Mouse (Mus musculus): Measurements from ENCODE around the gene Rassf5. TPM values are rescaled to one million over a fixed set of nuclear protein-coding genes. Genes with fewer than 3 reads are reported as not detected.

Gene Rassf5
- polyA plus RNA-seq, 1 experiment: 5.5 TPM

DNA sequence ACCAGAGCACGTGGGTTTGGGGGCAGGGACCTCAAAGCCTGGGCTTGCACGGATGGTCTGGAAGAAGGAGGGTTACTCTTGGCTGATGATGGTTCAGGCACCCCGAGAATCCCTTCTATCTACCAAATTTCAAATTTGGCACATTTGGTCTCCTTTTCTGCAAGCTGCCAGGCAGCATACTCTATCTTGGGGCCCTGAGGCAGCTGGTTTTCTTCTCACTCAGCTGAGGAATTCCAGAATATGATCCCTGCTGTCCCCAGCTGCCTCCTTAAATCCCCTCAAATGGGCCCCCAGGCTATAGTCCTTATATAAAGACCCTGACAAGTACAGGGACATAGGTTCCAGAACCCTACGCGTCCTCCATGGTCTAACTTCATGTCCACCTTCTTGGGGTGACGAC lies 31.7 kb downstream of the Rassf5 start:
- 79% methylated on average over 6 of the region's 6 CpGs for WGBS
- DNase-seq (ENCODE audit: low read depth, low spot score): no peak

DNA sequence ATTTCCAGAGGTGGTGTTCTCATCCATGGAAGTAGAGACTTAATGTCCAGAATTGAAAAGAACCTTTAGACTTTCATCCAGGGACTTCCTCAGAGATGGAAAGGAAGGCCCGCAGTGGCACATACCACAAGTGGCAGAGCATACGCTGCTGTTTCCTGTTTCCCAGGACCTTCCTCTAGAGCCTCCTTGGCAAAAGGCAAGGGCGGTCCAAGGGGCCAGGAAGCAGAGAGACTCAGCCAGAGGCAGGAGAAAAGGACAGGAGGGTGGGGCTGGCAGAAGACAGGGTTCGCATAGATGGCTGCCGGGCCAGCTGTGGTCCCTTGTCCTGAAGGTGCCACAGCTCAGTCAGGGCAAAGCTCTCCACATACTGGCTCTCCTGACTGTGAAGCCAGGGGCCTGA lies 32.1 kb downstream of the Rassf5 start:
- 68% methylated on average over 5 of the region's 5 CpGs for WGBS
- no peak for DNase-seq (ENCODE audit: low read depth, low spot score)

- DNase-seq (ENCODE audit: low read depth, low spot score): no peak
- WGBS: 91% methylated on average over 1 of the region's 1 CpGs
Measured at GRCm38 (mm10) chr1:131211655-131212054, 33.4 kb downstream of the Rassf5 start.

GRCm38 (mm10) chr1:131209971-131210426 lies 35.1 kb downstream of the Rassf5 start:
- WGBS: 45% methylated on average over 8 of the region's 8 CpGs
- no peak for DNase-seq (ENCODE audit: low read depth, low spot score)

DNA sequence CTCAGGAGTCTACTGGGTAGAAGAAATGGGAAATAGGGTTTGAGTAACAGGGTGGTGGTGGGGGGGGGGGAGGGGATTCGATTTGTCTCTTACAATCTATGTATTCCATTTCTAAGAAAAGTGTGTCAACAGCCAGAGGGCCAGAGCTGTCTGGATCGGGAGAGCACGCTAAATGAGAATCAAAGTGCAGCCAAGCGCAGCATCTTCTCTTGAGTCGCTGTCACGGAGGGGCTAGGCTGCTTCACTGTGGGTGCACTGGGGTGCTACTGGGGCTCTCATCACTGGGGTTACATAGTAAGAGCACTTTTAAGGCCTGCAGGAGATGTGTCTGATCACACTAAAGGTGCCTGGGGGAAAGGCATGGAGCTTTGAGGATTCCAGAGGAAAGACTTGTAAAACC lies 36.3 kb downstream of the Rassf5 start:
- 96% methylated on average over 6 of the region's 6 CpGs for WGBS

GRCm38 (mm10) chr1:131208081-131208480 lies 37.0 kb downstream of the Rassf5 start:
- no peak for DNase-seq (ENCODE audit: low read depth, low spot score)
- 91% methylated on average over 5 of the region's 5 CpGs for WGBS

More for the DNA sequence above, 36.3 kb downstream of the Rassf5 start:
- DNase-seq (ENCODE audit: low read depth, low spot score): no peak

GRCm38 (mm10) chr1:131207531-131207930 lies 37.5 kb downstream of the Rassf5 start:
- under 1% methylated on average over 5 of the region's 5 CpGs for WGBS
- DNase-seq (ENCODE audit: low read depth, low spot score): no peak

DNA sequence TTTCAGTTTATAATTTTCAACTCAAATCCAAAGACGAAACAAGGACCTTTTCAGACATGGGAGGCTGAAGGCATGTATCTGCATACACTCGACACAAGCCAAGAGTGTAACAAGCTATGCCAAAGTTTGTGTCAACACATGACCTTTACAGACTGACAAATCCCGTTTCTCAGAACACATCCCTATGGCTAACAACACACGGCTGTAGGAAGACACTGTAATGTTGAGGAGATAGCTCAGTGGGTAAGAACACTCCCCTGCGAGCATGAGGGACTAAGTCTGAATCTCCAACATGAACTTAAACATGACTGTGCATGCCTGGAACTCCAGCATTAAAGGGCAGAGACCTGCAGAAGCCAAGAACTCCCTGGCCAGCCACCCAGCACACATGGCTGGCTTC lies 38.7 kb downstream of the Rassf5 start:
- DNase-seq (ENCODE audit: low read depth, low spot score): no peak
- WGBS: 71% methylated on average over 5 of the region's 5 CpGs

DNA sequence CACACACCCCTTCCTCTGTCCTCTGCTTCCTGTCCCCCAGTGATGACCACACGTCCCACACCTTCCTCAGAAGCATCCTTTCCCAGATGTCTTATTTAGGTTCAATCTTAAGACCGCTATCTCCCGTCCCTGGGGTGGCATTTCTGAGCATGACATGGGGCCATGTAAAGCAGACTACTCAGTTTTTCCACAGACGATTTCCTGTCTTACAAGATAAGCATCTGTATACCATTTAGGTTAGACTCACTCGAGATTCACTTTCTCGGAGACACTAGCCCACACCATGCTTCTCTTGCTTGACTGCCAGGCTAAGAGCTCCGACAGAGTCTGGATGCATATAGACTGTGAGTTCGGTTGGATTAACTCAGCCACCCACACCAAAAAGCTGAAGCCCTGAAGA lies 40.6 kb downstream of the Rassf5 start:
- WGBS: 79% methylated on average over 8 of the region's 8 CpGs
- DNase-seq (ENCODE audit: low read depth, low spot score): no peak

GRCm38 (mm10) chr1:131201391-131201790 lies 43.7 kb downstream of the Rassf5 start:
- no peak for DNase-seq (ENCODE audit: low read depth, low spot score)
- WGBS: 86% methylated on average over 4 of the region's 4 CpGs

- 50% methylated on average over 10 of the region's 10 CpGs for WGBS
- no peak for DNase-seq (ENCODE audit: low read depth, low spot score)
Measured at GRCm38 (mm10) chr1:131200588-131200987, 44.5 kb downstream of the Rassf5 start.

DNA sequence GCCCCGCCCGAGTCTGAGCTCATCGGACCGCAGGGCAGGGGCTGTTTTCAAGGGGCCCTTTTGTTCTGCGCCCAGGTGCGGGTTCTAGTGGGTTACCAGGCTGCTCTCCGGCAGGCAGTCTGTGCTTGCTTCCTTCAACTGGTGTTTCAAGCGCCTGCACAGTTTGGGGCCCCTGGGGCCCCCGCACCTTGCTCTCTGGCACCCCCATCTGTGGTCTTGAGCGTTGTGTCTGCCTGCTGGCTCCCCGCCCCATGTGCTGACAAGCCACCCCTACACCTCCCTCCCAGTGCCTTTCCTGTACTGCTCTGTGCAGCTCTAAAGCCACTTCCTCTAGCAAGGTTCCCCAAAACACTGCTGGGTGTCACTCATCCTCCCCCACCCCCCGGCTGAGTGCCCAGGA lies 45.1 kb downstream of the Rassf5 start:
- WGBS: 35% methylated on average over 12 of the region's 12 CpGs
- DNase-seq (ENCODE audit: low read depth, low spot score): no peak

- WGBS: 49% methylated on average over 18 of the region's 18 CpGs
- no peak for DNase-seq (ENCODE audit: low read depth, low spot score)
Measured at GRCm38 (mm10) chr1:131199118-131199821, 45.8 kb downstream of the Rassf5 start.

DNA sequence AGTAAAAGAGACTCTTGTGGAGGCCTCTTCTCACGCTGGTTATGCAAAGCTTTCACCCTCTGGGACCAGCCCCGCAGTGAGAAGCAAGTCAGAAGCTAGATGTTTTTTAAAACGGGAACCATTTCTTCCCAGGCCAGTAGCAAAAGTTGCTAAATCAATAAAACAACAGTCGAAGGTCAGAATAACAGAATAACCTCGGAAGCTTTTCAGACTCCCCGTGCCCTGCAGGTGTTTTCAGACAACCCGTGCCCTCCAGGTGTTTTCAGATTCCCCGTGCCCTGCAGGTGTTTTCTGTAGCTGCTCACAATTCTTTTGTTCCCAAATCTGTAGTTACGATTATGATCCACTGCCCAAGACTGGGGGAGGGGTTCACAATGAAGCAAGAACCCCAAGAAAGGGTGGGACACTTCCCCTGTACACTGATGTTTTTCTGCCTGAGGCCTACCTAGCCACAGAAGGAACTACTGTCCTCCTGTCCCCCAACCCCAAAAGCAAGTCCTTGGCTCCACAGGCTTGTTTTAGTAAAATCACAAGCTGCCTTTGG lies 46.6 kb downstream of the Rassf5 start:
- no peak for DNase-seq (ENCODE audit: low read depth, low spot score)
- WGBS: 38% methylated on average over 9 of the region's 9 CpGs

DNA sequence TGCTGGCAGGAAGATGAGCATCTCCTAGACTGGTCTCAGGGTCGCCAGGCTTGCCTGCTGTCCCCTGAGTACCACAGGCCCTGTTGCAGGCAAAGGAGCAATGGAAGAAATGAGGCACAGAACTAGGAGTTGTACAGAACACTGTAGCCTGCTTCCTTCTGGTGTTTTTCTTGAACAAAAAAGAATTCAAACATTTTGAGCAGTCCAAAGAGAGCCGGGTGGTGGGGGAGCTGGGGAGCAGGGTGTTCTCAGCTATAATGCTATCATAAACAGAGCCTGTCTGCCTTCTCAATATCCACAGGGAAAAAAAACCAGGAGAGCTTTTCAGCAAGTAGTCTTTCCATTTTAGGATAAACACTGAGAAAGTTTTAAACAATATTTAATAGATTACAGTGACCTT lies 49.0 kb downstream of the Rassf5 start:
- WGBS: 58% methylated on average over 2 of the region's 2 CpGs
- no peak for DNase-seq (ENCODE audit: low read depth, low spot score)

- DNase-seq (ENCODE audit: low read depth, low spot score): no peak
- WGBS: 73% methylated on average over 7 of the region's 7 CpGs
Measured at GRCm38 (mm10) chr1:131195653-131196052, 49.4 kb downstream of the Rassf5 start.

GRCm38 (mm10) chr1:131193746-131194145 lies 51.3 kb downstream of the Rassf5 start:
- WGBS: 32% methylated on average over 3 of the region's 3 CpGs
- no peak for DNase-seq (ENCODE audit: low read depth, low spot score)

GRCm38 (mm10) chr1:131188655-131189054 lies 56.4 kb downstream of the Rassf5 start:
- DNase-seq (ENCODE audit: low read depth, low spot score): no peak
- 83% methylated on average over 5 of the region's 5 CpGs for WGBS

DNA sequence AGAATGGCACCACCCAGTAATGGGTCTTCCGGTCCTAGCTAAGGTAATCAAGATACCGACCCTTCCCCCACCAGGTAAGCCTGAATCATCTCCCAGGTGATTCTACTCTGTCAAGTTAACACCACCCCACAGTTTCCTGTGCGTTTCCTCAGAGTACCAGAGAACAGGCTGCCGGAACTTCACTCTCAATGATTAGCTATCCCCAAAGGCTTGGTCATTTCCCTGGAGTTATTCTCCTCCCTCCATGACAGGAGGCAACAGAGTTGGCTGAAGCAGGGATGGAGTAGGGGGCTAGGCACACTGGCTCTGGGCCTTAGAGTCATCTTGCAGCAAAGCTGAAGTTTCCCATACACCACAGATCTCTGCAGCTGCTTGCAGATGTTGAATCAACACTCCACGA lies 57.2 kb downstream of the Rassf5 start:
- 79% methylated on average over 5 of the region's 5 CpGs for WGBS

DNA sequence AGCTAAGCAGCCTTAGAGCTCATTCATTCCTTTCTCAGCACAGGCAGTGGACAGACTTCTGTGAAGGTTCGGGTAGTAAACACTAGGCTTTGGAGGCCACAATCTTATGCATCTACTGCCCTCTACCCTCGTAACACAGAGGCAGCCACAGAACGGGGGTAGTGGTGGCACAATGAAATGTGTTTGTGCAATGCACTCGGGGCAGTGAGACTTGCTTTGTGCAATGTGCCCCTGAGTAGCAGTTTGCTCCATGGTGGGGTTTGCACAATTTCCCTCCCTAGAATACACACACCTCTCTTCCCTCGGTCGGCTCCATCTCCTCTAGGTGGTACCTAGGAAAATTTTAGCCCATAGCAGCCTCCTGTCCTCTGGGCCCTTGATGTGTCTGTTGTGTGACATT lies 58.1 kb downstream of the Rassf5 start:
- 68% methylated on average over 6 of the region's 6 CpGs for WGBS
- DNase-seq (ENCODE audit: low read depth, low spot score): no peak

More for the DNA sequence above, 57.2 kb downstream of the Rassf5 start:
- DNase-seq (ENCODE audit: low read depth, low spot score): no peak

DNA sequence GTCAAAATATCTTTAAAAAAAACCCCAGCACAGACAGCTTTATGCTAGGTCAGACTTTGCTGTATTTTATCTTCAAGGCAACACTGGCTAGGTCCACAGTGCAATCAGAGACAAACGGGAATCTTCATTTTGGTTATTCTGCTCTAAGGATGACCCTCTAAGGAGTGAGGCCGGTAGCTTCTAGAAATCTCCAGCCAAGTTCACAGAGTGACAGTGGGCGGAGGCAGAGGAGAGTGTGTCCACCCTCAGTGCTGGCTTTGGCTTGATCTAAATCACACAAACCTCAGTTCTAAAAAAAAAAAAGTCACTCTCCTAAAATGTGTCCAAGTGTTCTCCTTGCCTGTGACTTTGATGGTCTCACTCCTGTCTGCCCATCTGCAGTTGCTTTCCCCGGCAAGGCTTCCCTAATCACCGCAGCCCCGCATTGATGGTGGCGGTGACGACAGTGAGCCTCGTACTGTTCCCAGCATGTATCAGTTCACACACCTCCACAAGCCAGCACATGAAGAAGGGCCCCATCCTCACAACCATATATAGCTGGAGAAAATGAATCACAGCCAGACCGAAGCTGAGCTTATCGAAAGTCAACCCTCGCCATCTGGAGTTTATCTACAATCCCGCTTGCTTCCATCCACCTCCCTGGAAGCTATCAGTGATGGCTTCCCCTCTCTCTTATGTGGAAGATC lies 59.1 kb downstream of the Rassf5 start:
- 82% methylated on average over 13 of the region's 13 CpGs for WGBS
- no peak for DNase-seq (ENCODE audit: low read depth, low spot score)

All from large intestine, adult 2 months (tissue).